Mouse (Mus musculus): ENCODE results near the gene Dynlt1f.
"Not testable (repeated sequence)": the region's sequence is repeated elsewhere in the genome, so short reads cannot be mapped to it uniquely, and the experiment has no call there.

Gene Dynlt1f

GRCm38 (mm10) chr17:6630398-6630797 is 25.3 kb downstream of the Dynlt1f start:
- in situ Hi-C loops (cut with MboI; ENCODE audit: unreplicated experiment in 2 of 2) = not testable (repeated sequence)

- in situ Hi-C loops (cut with MboI; ENCODE audit: unreplicated experiment in 2 of 2) = not testable (repeated sequence)
These were observed 30.7 kb downstream of the Dynlt1f start for GRCm38 (mm10) chr17:6624926-6625558.

GRCm38 (mm10) chr17:6621976-6622375 is 33.7 kb downstream of the Dynlt1f start:
- in situ Hi-C loops (cut with MboI; ENCODE audit: unreplicated experiment in 2 of 2) = not testable (repeated sequence)

- in situ Hi-C loops (cut with MboI; ENCODE audit: unreplicated experiment in 2 of 2) = not testable (repeated sequence)
These were observed 34.8 kb downstream of the Dynlt1f start for GRCm38 (mm10) chr17:6620730-6621451.

GRCm38 (mm10) chr17:6620035-6620434 is 35.7 kb downstream of the Dynlt1f start:
- in situ Hi-C loops (cut with MboI; ENCODE audit: unreplicated experiment in 2 of 2) = not testable (repeated sequence)

GRCm38 (mm10) chr17:6619271-6619670 is 36.4 kb downstream of the Dynlt1f start:
- in situ Hi-C loops (cut with MboI; ENCODE audit: unreplicated experiment in 2 of 2) = not testable (repeated sequence)

GRCm38 (mm10) chr17:6617689-6618400 is 37.9 kb downstream of the Dynlt1f start:
- in situ Hi-C loops (cut with MboI; ENCODE audit: unreplicated experiment in 2 of 2) = not testable (repeated sequence)

GRCm38 (mm10) chr17:6616731-6617130 is 39.0 kb downstream of the Dynlt1f start:
- in situ Hi-C loops (cut with MboI; ENCODE audit: unreplicated experiment in 2 of 2) = not testable (repeated sequence)

GRCm38 (mm10) chr17:6614316-6614715 is 41.4 kb downstream of the Dynlt1f start:
- in situ Hi-C loops (cut with MboI; ENCODE audit: unreplicated experiment in 2 of 2) = not testable (repeated sequence)

- in situ Hi-C loops (cut with MboI; ENCODE audit: unreplicated experiment in 2 of 2) = not testable (repeated sequence)
These were observed 42.2 kb downstream of the Dynlt1f start for GRCm38 (mm10) chr17:6613524-6613923.

GRCm38 (mm10) chr17:6605347-6605746 is 50.4 kb downstream of the Dynlt1f start:
- in situ Hi-C loops (cut with MboI; ENCODE audit: unreplicated experiment in 2 of 2) = not testable (repeated sequence)

GRCm38 (mm10) chr17:6602205-6602604 is 53.5 kb downstream of the Dynlt1f start:
- in situ Hi-C loops (cut with MboI; ENCODE audit: unreplicated experiment in 2 of 2) = not testable (repeated sequence)

- in situ Hi-C loops (cut with MboI; ENCODE audit: unreplicated experiment in 2 of 2) = not testable (repeated sequence)
These were observed 54.3 kb downstream of the Dynlt1f start, which contains the start of gene Dynlt1c for GRCm38 (mm10) chr17:6601204-6601911. Dynlt1c (plus strand) TSS chr17:6601671.

GRCm38 (mm10) chr17:6600216-6600911 is 55.3 kb downstream of the Dynlt1f start:
- in situ Hi-C loops (cut with MboI; ENCODE audit: unreplicated experiment in 2 of 2) = not testable (repeated sequence)

- in situ Hi-C loops (cut with MboI; ENCODE audit: unreplicated experiment in 2 of 2) = not testable (repeated sequence)
These were observed 57.3 kb downstream of the Dynlt1f start for GRCm38 (mm10) chr17:6598356-6598755.
